Mouse (Mus musculus) layer of hippocampus, adult 2 months (tissue): ENCODE data around the gene Bicral. TPM values are rescaled to one million over a fixed set of nuclear protein-coding genes. Genes with fewer than 3 reads are reported as not detected.

Source experiments
- DNase-seq, 2 experiments: peaks; one replicate each; pipeline ENCODE4 v3.0.0; 2022; ENCODE audit warnings: low spot score in 2 of 2
- H3K27ac ChIP-seq: fragments of 200-600 bp; 2 replicates; pipeline ENCODE4 v1.8.1; 2022
- H3K4me3 ChIP-seq: fragments of 200-600 bp; 2 replicates; pipeline ENCODE4 v1.8.1; 2022; ENCODE audit warnings: mild to moderate bottlenecking
- CTCF ChIP-seq: fragments of 200-600 bp; conservative IDR thresholded peaks from 2 replicates; pipeline ENCODE4 v1.8.1; 2022; ENCODE audit warnings: antibody characterized with exemption, mild to moderate bottlenecking, moderate library complexity
- total RNA-seq, 2 experiments: library from RNA; stranded (reverse); gene quantifications; 2 replicates each; pipeline ENCODE4 v1.2.3; 2021

Bicral gene
- total RNA-seq, 2 experiments from 2014 or later = 56.1 to 61.3 TPM

GRCm38 (mm10) chr17:46829856-46830535, 28.3 kb downstream of the Bicral start:
- H3K4me3 ChIP-seq = no peak overlapping the region
- H3K27ac ChIP-seq = 0 out of 2 replicates have a peak overlapping the region, but pooled peaks have one; percentile 32
- DNase-seq = no peak
- TF ChIP-seq CTCF = no peak

GRCm38 (mm10) chr17:46828935-46829334, 29.3 kb downstream of the Bicral start:
- no peak for TF ChIP-seq CTCF
- DNase-seq = no peak
- Histone ChIP-seq H3K27ac (no peak overlapping the region), H3K4me3 (no peak overlapping the region)

GRCm38 (mm10) chr17:46823091-46823490, 35.2 kb downstream of the Bicral start:
- no peak for TF ChIP-seq CTCF
- no peak for DNase-seq
- Histone ChIP-seq H3K4me3 (no peak overlapping the region), H3K27ac (no peak overlapping the region)

- H3K4me3 ChIP-seq = no peak overlapping the region
- no peak for TF ChIP-seq CTCF
- H3K27ac ChIP-seq = no peak overlapping the region
- DNase-seq = no peak
These were observed 37.7 kb downstream of the Bicral start for GRCm38 (mm10) chr17:46820628-46821027.

- no peak for TF ChIP-seq CTCF
- Histone ChIP-seq H3K27ac (no peak overlapping the region), H3K4me3 (no peak overlapping the region)
- DNase-seq = no peak
These were observed 40.5 kb downstream of the Bicral start for GRCm38 (mm10) chr17:46817734-46818158.

GRCm38 (mm10) chr17:46816306-46816705, 42.0 kb downstream of the Bicral start:
- Histone ChIP-seq H3K27ac (no peak overlapping the region), H3K4me3 (no peak overlapping the region)
- TF ChIP-seq CTCF = no peak
- DNase-seq = no peak

GRCm38 (mm10) chr17:46814497-46814896, 43.8 kb downstream of the Bicral start:
- Histone ChIP-seq H3K4me3 (no peak overlapping the region), H3K27ac (no peak overlapping the region)
- no peak for DNase-seq
- TF ChIP-seq CTCF = no peak

GRCm38 (mm10) chr17:46813637-46814036, 44.6 kb downstream of the Bicral start:
- no peak for TF ChIP-seq CTCF
- DNase-seq = no peak
- Histone ChIP-seq H3K27ac (no peak overlapping the region), H3K4me3 (no peak overlapping the region)

GRCm38 (mm10) chr17:46812442-46812841, 45.8 kb downstream of the Bicral start:
- no peak for TF ChIP-seq CTCF
- no peak for DNase-seq
- H3K27ac ChIP-seq = no peak overlapping the region
- no peak overlapping the region for H3K4me3 ChIP-seq

GRCm38 (mm10) chr17:46810672-46811071, 47.6 kb downstream of the Bicral start:
- no peak overlapping the region for H3K27ac ChIP-seq
- no peak overlapping the region for H3K4me3 ChIP-seq
- no peak for DNase-seq
- no peak for TF ChIP-seq CTCF

GRCm38 (mm10) chr17:46809131-46809830, 49.0 kb downstream of the Bicral start:
- no peak for TF ChIP-seq CTCF
- no peak for DNase-seq
- H3K27ac ChIP-seq = peak overlapping the region; percentile 14; the same call in 1 of the 2 replicates
- no peak overlapping the region for H3K4me3 ChIP-seq

GRCm38 (mm10) chr17:46808376-46808775, 49.9 kb downstream of the Bicral start:
- DNase-seq = no peak
- H3K4me3 ChIP-seq = no peak overlapping the region
- no peak for TF ChIP-seq CTCF
- no peak overlapping the region for H3K27ac ChIP-seq

GRCm38 (mm10) chr17:46801761-46802160, 56.5 kb downstream of the Bicral start:
- no peak for TF ChIP-seq CTCF
- H3K4me3 ChIP-seq = no peak overlapping the region
- DNase-seq = no peak
- H3K27ac ChIP-seq = no peak overlapping the region

- Histone ChIP-seq H3K4me3 (no peak overlapping the region), H3K27ac (no peak overlapping the region)
- no peak for DNase-seq
- no peak for TF ChIP-seq CTCF
These were observed 58.6 kb downstream of the Bicral start for GRCm38 (mm10) chr17:46799680-46800079.
